Mouse (Mus musculus): Measurements from ENCODE around the gene Gm42688.
"Not testable (repeated sequence)": the region's sequence is repeated elsewhere in the genome, so short reads cannot be mapped to it uniquely, and the experiment has no call there.

Gm42688 gene

GRCm38 (mm10) chr6:83138056-83138455 lies 36.6 kb downstream of the Gm42688 start:
- DNase-seq (ENCODE audit: extremely low spot score, low spot score): peak; percentile 75

GRCm38 (mm10) chr6:83140044-83140443 lies 38.6 kb downstream of the Gm42688 start:
- no peak for DNase-seq (ENCODE audit: extremely low spot score, low spot score)

DNA sequence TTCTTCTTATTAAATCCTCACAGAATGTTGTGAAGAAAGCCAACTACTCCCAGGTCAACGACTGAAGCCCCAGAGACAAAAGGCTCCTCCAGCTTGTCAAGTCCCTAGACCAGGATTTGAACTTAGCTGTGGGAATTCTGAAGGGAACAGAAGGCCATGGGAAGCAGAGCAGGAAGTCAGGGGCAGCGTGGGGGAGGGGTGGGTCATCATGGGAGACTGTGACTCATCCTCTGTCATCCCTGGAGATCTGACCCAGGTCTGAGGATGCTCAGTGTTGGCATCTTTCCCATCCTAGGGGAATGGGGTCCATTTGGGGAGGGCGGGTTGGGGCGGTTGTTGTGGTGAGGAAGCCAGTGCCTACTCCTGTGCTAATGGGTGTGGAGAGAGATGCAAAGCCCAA lies 40.2 kb downstream of the Gm42688 start:
- no peak for DNase-seq (ENCODE audit: extremely low spot score, low spot score)

DNA sequence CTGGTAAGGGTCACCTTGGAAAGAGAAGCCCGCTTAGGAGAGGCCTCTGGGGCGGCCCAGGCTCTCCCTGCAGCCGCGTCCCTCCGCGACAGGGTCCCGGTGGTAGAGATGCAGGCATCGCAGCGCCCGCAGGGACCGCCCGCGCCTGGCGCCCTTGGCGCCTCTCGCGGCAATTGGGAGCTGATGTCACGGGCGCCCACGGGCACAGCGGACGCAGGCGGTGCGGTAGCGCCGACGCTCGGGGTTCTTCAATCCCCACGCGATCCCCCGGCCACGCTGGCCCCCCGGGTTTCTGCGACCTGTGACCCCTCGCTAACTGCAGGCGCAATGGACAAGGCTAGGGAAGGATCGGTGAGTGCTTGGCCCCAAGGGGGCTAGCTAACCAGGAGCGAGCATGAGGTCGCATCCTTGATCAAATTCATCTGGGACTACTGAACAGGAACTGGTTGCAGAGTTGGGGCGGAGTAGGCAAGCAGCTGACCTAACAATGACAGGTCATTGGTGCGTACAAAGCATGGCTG lies 40.9 kb downstream of the Gm42688 start:
- peak; percentile 37 for DNase-seq (ENCODE audit: extremely low spot score, low spot score)

GRCm38 (mm10) chr6:83142886-83143285 lies 41.5 kb downstream of the Gm42688 start:
- no peak for DNase-seq (ENCODE audit: extremely low spot score, low spot score)

- no peak for DNase-seq (ENCODE audit: extremely low spot score, low spot score)
Measured at GRCm38 (mm10) chr6:83145209-83145608, 43.8 kb downstream of the Gm42688 start.

DNA sequence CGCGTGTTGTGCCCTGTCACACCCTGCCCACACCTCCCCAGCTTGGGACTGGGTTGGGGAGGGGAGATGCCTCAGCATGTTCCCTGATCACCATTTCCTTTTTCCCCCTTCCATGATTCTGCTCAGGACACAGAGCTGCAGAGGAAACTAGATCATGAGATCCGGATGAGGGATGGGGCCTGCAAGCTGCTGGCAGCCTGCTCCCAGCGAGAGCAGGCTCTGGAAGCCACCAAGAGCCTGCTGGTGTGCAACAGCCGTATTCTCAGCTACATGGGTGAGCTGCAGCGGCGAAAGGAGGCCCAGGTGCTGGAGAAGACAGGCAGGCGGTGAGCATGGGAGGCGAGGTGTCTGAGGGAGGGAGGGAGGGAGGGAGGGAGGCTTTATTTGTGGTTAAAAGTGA lies 44.4 kb downstream of the Gm42688 start:
- no peak for DNase-seq (ENCODE audit: extremely low spot score, low spot score)

DNA sequence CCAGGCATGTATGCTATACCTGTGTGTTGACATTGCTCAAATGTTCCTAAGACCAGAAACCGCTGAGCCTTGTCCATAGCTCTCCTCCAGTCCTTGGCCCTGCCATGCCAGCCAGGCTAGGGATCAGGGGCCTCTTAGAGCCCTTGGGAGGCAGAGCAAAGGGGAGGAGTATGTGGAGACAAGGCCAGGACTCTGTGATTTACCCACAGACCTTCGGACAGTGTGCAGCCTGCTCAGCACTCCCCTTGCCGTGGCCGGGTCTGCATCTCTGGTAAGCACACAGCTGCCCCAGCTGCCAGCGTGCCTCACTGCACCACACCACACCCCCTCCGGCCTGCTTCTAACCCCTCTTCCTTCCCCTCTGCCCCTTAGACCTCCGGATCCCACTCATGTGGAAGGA lies 45.9 kb downstream of the Gm42688 start:
- DNase-seq (ENCODE audit: extremely low spot score, low spot score): no peak

GRCm38 (mm10) chr6:83151721-83152120 lies 50.3 kb downstream of the Gm42688 start:
- no peak for DNase-seq (ENCODE audit: extremely low spot score, low spot score)

DNA sequence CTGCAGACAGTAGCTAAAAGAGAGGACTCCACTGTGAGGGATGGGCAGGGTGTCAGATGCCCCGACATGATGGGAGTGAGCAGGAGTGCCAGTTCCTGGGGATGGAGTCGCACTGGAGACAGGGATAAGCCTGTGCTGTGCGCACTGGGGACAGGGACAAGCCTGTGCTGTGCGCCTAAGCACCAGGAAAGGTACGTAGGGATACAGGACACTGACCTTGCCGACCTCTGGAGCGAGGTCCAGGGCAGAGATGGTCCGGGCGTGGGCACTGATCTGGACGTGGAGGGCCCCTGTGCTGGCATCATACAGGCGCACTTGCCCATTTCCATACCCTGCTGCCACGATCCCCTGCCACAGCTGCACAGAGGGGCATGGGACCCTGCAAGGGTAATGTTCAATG lies 51.6 kb downstream of the Gm42688 start:
- DNase-seq (ENCODE audit: extremely low spot score, low spot score): no peak

DNA sequence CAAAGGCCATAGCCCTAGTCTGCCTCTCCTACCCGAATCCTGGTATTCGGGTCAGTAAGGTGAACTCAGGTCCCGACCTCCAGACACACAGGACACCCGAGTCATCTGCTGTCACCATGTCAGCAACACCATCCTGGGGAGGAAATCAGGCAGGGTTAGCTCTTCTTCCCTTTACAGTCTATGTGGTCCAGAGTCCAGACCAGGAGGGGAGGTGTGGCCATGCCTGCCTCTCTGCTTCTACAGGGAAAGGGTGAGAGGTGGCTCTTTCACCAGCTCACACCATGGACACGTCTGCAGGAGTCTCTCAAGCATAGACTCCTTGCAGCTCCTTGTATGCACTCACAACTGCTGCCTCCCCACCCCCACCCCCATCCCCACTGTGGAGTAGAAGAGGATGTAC lies 52.1 kb downstream of the Gm42688 start:
- no peak for DNase-seq (ENCODE audit: extremely low spot score, low spot score)

DNA sequence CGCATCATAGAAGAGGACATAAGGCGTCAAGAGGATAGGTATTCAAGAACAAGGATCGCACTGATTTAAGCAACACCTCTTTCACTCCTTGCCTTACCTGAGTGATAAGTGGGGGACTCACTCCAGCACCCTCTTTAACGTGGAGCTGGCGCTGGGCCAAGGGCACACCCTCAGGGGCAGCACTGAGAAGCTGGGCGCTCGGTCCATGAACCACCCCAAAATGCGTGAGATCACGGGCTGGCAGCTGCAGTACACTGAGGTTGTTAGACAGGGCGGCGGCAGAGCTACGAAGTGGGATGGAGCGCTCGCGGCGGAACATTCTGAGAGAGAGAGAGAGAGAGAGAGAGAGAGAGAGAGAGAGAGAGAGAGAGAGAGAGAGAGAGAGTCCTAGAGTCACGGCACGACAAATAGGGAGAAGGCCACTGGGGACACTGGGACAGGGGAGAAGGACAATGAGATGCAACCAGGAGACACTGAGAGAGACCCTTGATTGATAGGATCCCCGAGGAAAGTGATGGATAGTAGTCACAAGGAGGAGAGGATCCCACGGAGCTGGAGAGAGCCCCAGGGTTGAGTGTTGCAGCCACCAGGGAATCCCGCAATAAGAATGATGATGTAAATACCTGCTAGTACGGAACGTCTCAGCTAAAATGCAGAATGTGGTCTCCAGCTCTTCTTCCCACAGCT lies 54.3 kb downstream of the Gm42688 start:
- DNase-seq (ENCODE audit: extremely low spot score, low spot score): no peak

GRCm38 (mm10) chr6:83156259-83156684 lies 54.9 kb downstream of the Gm42688 start, which contains the start of the genes Wdr54 and 1700003E16Rik:
Gene Wdr54, minus strand, starts transcription at chr6:83156397.
Gene 1700003E16Rik, plus strand, starts transcription at chr6:83156404.
- peak; percentile 88 for DNase-seq (ENCODE audit: extremely low spot score, low spot score)

GRCm38 (mm10) chr6:83159456-83159855 lies 58.0 kb downstream of the Gm42688 start:
- not testable (repeated sequence) for DNase-seq (ENCODE audit: extremely low spot score, low spot score)
